Mouse (Mus musculus) embryonic facial prominence, embryonic 14.5 days (tissue): Measurements from ENCODE around the gene Gfer. TPM values are rescaled to one million over a fixed set of nuclear protein-coding genes. Genes with fewer than 3 reads are reported as not detected.

Experiments
- ATAC-seq: fragments of 200-750 bp; cut with Nextera tagmentation; 2 replicates; pipeline ENCODE4 v1.8.0; 2017; ENCODE audit warnings: low read depth, moderate number of reproducible peaks, moderate TSS enrichment
- DNase-seq: peaks from one replicate; pipeline ENCODE4 v3.0.0-alpha.2; 2015; ENCODE audit warnings: low spot score
- H3K27ac ChIP-seq: fragments of 300-500 bp; sonication (generic); replicated peaks from 2 replicates; pipeline ENCODE4 v1.5.1; 2014; ENCODE audit warnings: low read depth, mild to moderate bottlenecking, low read length, moderate library complexity
- H3K27me3 ChIP-seq: fragments of 300-500 bp; sonication (generic); replicated peaks from 2 replicates; pipeline ENCODE4 v1.6.1; 2014; ENCODE audit warnings: low read length; ENCODE audit not compliant: control insufficient read depth, insufficient read depth
- H3K36me3 ChIP-seq: fragments of 300-500 bp; sonication (generic); 2 replicates; pipeline ENCODE4 v1.6.1; 2014; ENCODE audit warnings: low read length, mixed read lengths; ENCODE audit not compliant: control insufficient read depth, insufficient read depth
- H3K4me1 ChIP-seq: fragments of 300-500 bp; sonication (generic); 2 replicates; pipeline ENCODE4 v1.6.1; 2014; ENCODE audit warnings: antibody characterized with exemption, low read length; ENCODE audit not compliant: control insufficient read depth, insufficient read depth
- H3K4me2 ChIP-seq: fragments of 300-500 bp; sonication (generic); 2 replicates; pipeline ENCODE4 v1.6.1; 2014; ENCODE audit warnings: low read depth, mild to moderate bottlenecking, low read length, moderate library complexity, mixed read lengths
- H3K4me3 ChIP-seq: fragments of 300-500 bp; sonication (generic); 2 replicates; pipeline ENCODE4 v1.5.1; 2014; ENCODE audit warnings: low read depth, mild to moderate bottlenecking, low read length
- H3K9ac ChIP-seq: fragments of 300-500 bp; sonication (generic); 2 replicates; pipeline ENCODE4 v1.6.1; 2014; ENCODE audit warnings: low read depth, mild to moderate bottlenecking, low read length, moderate library complexity, mixed read lengths
- H3K9me3 ChIP-seq: fragments of 300-500 bp; sonication (generic); 2 replicates; pipeline ENCODE4 v1.6.1; 2016; ENCODE audit warnings: low read length; ENCODE audit not compliant: control insufficient read depth
- WGBS: fragments of 180-500 bp; shearing (Covaris S2); extraction: QIAGEN DNeasy Blood & Tissue Kit; methylation state at CpG from one replicate; pipeline ENCODE4 v1.1.7; 2014; 5-methylcytosine and 5-hydroxymethylcytosine counted together
- polyA plus RNA-seq: library from polyadenylated mRNA; unstranded; fragments of >200 nt; fragmentation: Nextera tagmentation; extraction: Ambion mirVana; gene quantifications from 2 replicates; pipeline ENCODE4 v1.2.1, GENCODE M21; 2014

Gene Gfer
- polyA plus RNA-seq, 1 experiment from 2014 or later: 41.9 TPM

GRCm38 (mm10) chr17:24705821-24706220, 9.9 kb upstream of the Gfer start:
- Histone ChIP-seq H3K27ac (no peak overlapping the region), H3K27me3 (no peaks in the 10 kb centered on the region), H3K9me3 (no peaks in the 10 kb centered on the region), H3K4me3 (no peak overlapping the region), H3K9ac (no peak overlapping the region), H3K36me3 (peaks cover 37% of the 10 kb centered on the region), H3K4me1 (no peaks in the 10 kb centered on the region; the same call in 1 of the 2 replicates), H3K4me2 (no peak overlapping the region)
- DNase-seq: no peak
- ATAC-seq: no peak
- WGBS: 92% methylated on average over 3 of the region's 3 CpGs

GRCm38 (mm10) chr17:24701251-24701650, 5.3 kb upstream of the Gfer start:
- H3K9ac ChIP-seq: no peak overlapping the region; the same call in 1 of the 2 replicates
- H3K27me3 ChIP-seq: no peaks in the 10 kb centered on the region
- H3K4me1 ChIP-seq: peaks cover 11% of the 10 kb centered on the region
- H3K4me2 ChIP-seq: no peak overlapping the region
- H3K4me3 ChIP-seq: no peak overlapping the region
- ATAC-seq: no peak
- H3K9me3 ChIP-seq: no peaks in the 10 kb centered on the region
- WGBS: 94% methylated on average over 9 of the region's 9 CpGs
- no peak overlapping the region for H3K27ac ChIP-seq
- H3K36me3 ChIP-seq: peaks cover 53% of the 10 kb centered on the region
- DNase-seq: no peak

- Histone ChIP-seq H3K27me3 (no peaks in the 10 kb centered on the region), H3K4me3 (no peak overlapping the region), H3K27ac (no peak overlapping the region), H3K36me3 (peaks cover 44% of the 10 kb centered on the region), H3K9me3 (no peaks in the 10 kb centered on the region), H3K9ac (no peak overlapping the region), H3K4me1 (peaks cover 16% of the 10 kb centered on the region), H3K4me2 (no peak overlapping the region)
- ATAC-seq: no peak
- 75% methylated on average over 2 of the region's 2 CpGs for WGBS
- no peak for DNase-seq
Measured at GRCm38 (mm10) chr17:24699473-24699872, 3.5 kb upstream of the Gfer start.

- Histone ChIP-seq H3K4me3 (no peak overlapping the region), H3K27me3 (no peaks in the 10 kb centered on the region), H3K27ac (0 out of 2 replicates have a peak overlapping the region, but pooled peaks have one; percentile 6), H3K4me2 (peak overlapping the region; percentile 26; the same call in 1 of the 2 replicates), H3K4me1 (peaks cover 16% of the 10 kb centered on the region), H3K9ac (0 out of 2 replicates have a peak overlapping the region, but pooled peaks have one; percentile 40), H3K36me3 (peaks cover 41% of the 10 kb centered on the region), H3K9me3 (no peaks in the 10 kb centered on the region)
- DNase-seq (no peak), ATAC-seq (no peak)
- 72% methylated on average over 9 of the region's 9 CpGs for WGBS
Measured at GRCm38 (mm10) chr17:24698715-24699114, 2.8 kb upstream of the Gfer start.

GRCm38 (mm10) chr17:24697985-24698384, 2.0 kb upstream of the Gfer start:
- H3K36me3 ChIP-seq: peaks cover 44% of the 10 kb centered on the region
- ATAC-seq (no peak), DNase-seq (peak; percentile 57)
- H3K9me3 ChIP-seq: no peaks in the 10 kb centered on the region
- H3K4me3 ChIP-seq: no peak overlapping the region
- H3K27ac ChIP-seq: 0 out of 2 replicates have a peak overlapping the region, but pooled peaks have one; percentile 6
- H3K4me1 ChIP-seq: peaks cover 16% of the 10 kb centered on the region
- H3K9ac ChIP-seq: no peak overlapping the region
- WGBS: 13% methylated on average over 4 of the region's 5 CpGs
- no peaks in the 10 kb centered on the region for H3K27me3 ChIP-seq
- peak overlapping the region; percentile 26; the same call in 1 of the 2 replicates for H3K4me2 ChIP-seq

- H3K9me3 ChIP-seq: no peaks in the 10 kb centered on the region
- peaks cover 16% of the 10 kb centered on the region for H3K4me1 ChIP-seq
- H3K27ac ChIP-seq: peak overlapping the region; percentile 78
- WGBS: 8% methylated on average over 36 of the region's 51 CpGs
- no peak for DNase-seq
- peaks cover 5% of the 10 kb centered on the region for H3K27me3 ChIP-seq
- no peak; the same call in 1 of the 2 replicates for ATAC-seq
- peak overlapping the region; percentile 84 for H3K9ac ChIP-seq
- H3K4me3 ChIP-seq: peak overlapping the region; percentile 76
- H3K4me2 ChIP-seq: peak overlapping the region; percentile 88
- peaks cover 31% of the 10 kb centered on the region for H3K36me3 ChIP-seq
Measured at GRCm38 (mm10) chr17:24695326-24696010, 488 bp downstream of the Gfer start.

GRCm38 (mm10) chr17:24692385-24692784, 3.6 kb downstream of the Gfer start:
- Histone ChIP-seq H3K27me3 (peaks cover 36% of the 10 kb centered on the region), H3K4me2 (no peak overlapping the region), H3K36me3 (peaks cover 19% of the 10 kb centered on the region), H3K27ac (no peak overlapping the region), H3K4me3 (no peak overlapping the region), H3K4me1 (peaks cover 15% of the 10 kb centered on the region), H3K9me3 (no peaks in the 10 kb centered on the region), H3K9ac (no peak overlapping the region)
- WGBS: 91% methylated on average over 5 of the region's 5 CpGs
- DNase-seq: no peak
- ATAC-seq: no peak

GRCm38 (mm10) chr17:24689251-24690081, 6.5 kb downstream of the Gfer start, which contains the start of gene Syngr3:
Syngr3 (minus strand) TSS chr17:24689955.
- Histone ChIP-seq H3K9me3 (no peaks in the 10 kb centered on the region), H3K36me3 (peaks cover 19% of the 10 kb centered on the region), H3K4me2 (peak within 1 kb of the TSS; percentile 92), H3K27me3 (peaks cover 40% of the 10 kb centered on the region), H3K9ac (peak within 1 kb of the TSS; percentile 69), H3K4me1 (peaks cover 9% of the 10 kb centered on the region), H3K27ac (no peak within 1 kb of the TSS), H3K4me3 (peak within 1 kb of the TSS; percentile 55)
- no peak for DNase-seq
- peak; percentile 15; the same call in 1 of the 2 replicates for ATAC-seq
- WGBS: under 1% methylated on average over 37 of the region's 55 CpGs
